Mouse (Mus musculus): ENCODE data around the gene Mafg. TPM values are rescaled to one million over a fixed set of nuclear protein-coding genes. Genes with fewer than 3 reads are reported as not detected.

Gene Mafg
- total and polyA plus RNA-seq, 3 experiments, result 26.5 to 113 (median 54.0) TPM

GRCm38 (mm10) chr11:120578024-120578693 lies 55.2 kb downstream of the Mafg start:
- TF ChIP-seq GATA1 (IDR thresholded peaks at IDR 0.05; ENCODE audit: low read depth, low read length) (no peak), JUND (IDR thresholded peaks at IDR 0.05; ENCODE audit: low read depth, low read length) (no peak), NRF1 (IDR thresholded peaks at IDR 0.05; ENCODE audit: insufficient read depth, low read depth, low read length, poor library complexity, severe bottlenecking) (no peak), POLR2A (IDR thresholded peaks at IDR 0.05; ENCODE audit: control insufficient read depth in 1 of 2, insufficient read depth in 1 of 2, low read depth in 1 of 2, low read length in 2 of 2, poor library complexity in 1 of 2) (peak in 1 of 2 experiments; percentile 4; a peak in 1 of 4 replicates), SIN3A (IDR thresholded peaks at IDR 0.05; ENCODE audit: low read length) (no peak)
- no peaks in the 10 kb centered on the region for H3K9me3 ChIP-seq (replicated peaks; ENCODE audit: insufficient read depth, low read length)
- peaks cover 4 to 22% of the 10 kb centered on the region in 2 experiments; a peak in 3 of 4 replicates for H3K36me3 ChIP-seq (ENCODE audit: control insufficient read depth in 1 of 2, insufficient read depth in 2 of 2, low read length in 2 of 2)
- H3K4me3 ChIP-seq (ENCODE audit: control insufficient read depth in 1 of 2, insufficient read depth in 1 of 2, low read depth in 2 of 2, low read length in 2 of 2), result no peak overlapping the region
- H3K9ac ChIP-seq (ENCODE audit: control insufficient read depth, low read depth, low read length, poor library complexity, severe bottlenecking), result no peak overlapping the region
- H3K27ac ChIP-seq (ENCODE audit: control insufficient read depth, low read depth, low read length), result no peak overlapping the region
- H3K4me1 ChIP-seq (ENCODE audit: control insufficient read depth in 1 of 2, insufficient read depth in 2 of 2, low read length in 2 of 2), result peaks cover 10 to 20% of the 10 kb centered on the region in 2 experiments
- H3K27me3 ChIP-seq (ENCODE audit: control insufficient read depth in 1 of 2, insufficient read depth in 2 of 2, low read length in 2 of 2), result no peaks in the 10 kb centered on the region
- DNase-seq (ENCODE audit: low read depth, low spot score), result no peak
- H3K79me2 ChIP-seq (ENCODE audit: control insufficient read depth, insufficient read depth, low read length, poor library complexity), result peaks cover 48% of the 10 kb centered on the region

DNA sequence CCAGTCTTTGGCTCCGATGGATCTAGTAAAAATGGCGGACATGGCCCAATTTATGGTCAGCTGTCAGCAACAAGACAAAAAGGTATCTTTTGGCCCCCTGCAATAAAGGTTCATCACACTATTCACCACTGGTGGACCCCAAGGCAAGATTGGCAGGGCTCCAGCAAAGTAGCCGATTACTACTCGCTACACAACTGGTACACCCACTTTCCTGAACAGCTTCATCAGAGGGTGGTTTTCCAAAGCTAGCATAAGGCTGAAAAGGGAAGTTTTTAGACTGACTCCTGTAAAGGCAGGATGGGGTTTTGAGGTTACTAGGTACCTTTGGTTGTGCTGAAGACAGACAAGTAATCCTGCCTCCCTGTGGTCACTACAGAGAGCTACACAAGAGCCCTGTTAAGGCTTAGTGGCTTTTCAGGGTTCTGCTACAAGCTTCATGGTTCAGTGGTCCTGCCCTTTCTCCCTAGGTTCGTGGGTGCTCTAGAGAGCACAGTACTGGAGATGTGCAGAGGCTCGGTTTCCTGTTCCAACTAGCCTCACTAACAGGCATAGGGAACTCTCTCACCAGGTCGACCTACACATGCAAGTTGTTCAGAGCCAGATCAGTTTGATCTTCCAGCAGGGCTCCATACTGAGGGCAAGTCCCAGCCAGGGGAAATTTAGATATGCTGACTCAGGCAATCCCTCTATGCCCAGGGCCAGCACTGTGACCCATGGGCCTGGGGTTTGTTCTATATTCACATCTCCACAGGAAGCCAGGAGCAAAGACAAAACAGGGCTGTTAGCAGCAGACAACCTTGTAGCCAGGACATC lies 56.0 kb downstream of the Mafg start:
- Histone ChIP-seq H3K27ac (ENCODE audit: control insufficient read depth, low read depth, low read length) (no peak overlapping the region), H3K9ac (ENCODE audit: control insufficient read depth, low read depth, low read length, poor library complexity, severe bottlenecking) (no peak overlapping the region), H3K4me3 (ENCODE audit: control insufficient read depth in 1 of 2, insufficient read depth in 1 of 2, low read depth in 2 of 2, low read length in 2 of 2) (no peak overlapping the region), H3K9me3 (replicated peaks; ENCODE audit: insufficient read depth, low read length) (no peaks in the 10 kb centered on the region), H3K4me1 (ENCODE audit: control insufficient read depth in 1 of 2, insufficient read depth in 2 of 2, low read length in 2 of 2) (peaks cover 8 to 18% of the 10 kb centered on the region in 2 experiments), H3K27me3 (ENCODE audit: control insufficient read depth in 1 of 2, insufficient read depth in 2 of 2, low read length in 2 of 2) (no peaks in the 10 kb centered on the region), H3K79me2 (ENCODE audit: control insufficient read depth, insufficient read depth, low read length, poor library complexity) (peaks cover 50% of the 10 kb centered on the region), H3K36me3 (ENCODE audit: control insufficient read depth in 1 of 2, insufficient read depth in 2 of 2, low read length in 2 of 2) (peaks cover 4 to 22% of the 10 kb centered on the region in 2 experiments; a peak in 3 of 4 replicates)
- DNase-seq (ENCODE audit: low read depth, low spot score), result peak; percentile 80
- peak; percentile 69 for TF ChIP-seq POLR2AphosphoS2 (IDR thresholded peaks at IDR 0.05; ENCODE audit: low read length)
- TF ChIP-seq CHD1 (IDR thresholded peaks at IDR 0.05; ENCODE audit: low read depth, low read length), result no peak
- no peak for TF ChIP-seq TBP (IDR thresholded peaks at IDR 0.05; ENCODE audit: low read depth, low read length)
- TF ChIP-seq MAX (IDR thresholded peaks at IDR 0.05; ENCODE audit: low read length), result no peak
- TF ChIP-seq GATA1 (IDR thresholded peaks at IDR 0.05; ENCODE audit: low read depth, low read length), result no peak
- no peak for TF ChIP-seq RCOR1 (IDR thresholded peaks at IDR 0.05; ENCODE audit: low read depth, low read length)
- TF ChIP-seq GABPA (IDR thresholded peaks at IDR 0.05; ENCODE audit: low read depth, low read length), result no peak
- no peak for TF ChIP-seq ELF1 (IDR thresholded peaks at IDR 0.05; ENCODE audit: low read depth, low read length)
- no peak for TF ChIP-seq ZNF384 (IDR thresholded peaks at IDR 0.05; ENCODE audit: low read depth, low read length)
- TF ChIP-seq E2F4 (IDR thresholded peaks at IDR 0.05; ENCODE audit: borderline replicate concordance, low read depth, low read length), result peak; percentile 53; the same call in 1 of the 2 replicates
- TF ChIP-seq EP300 (IDR thresholded peaks at IDR 0.05; ENCODE audit: low read depth in 1 of 2, low read length in 2 of 2), result no peak
- peak; percentile 77 for TF ChIP-seq ZMIZ1 (IDR thresholded peaks at IDR 0.05; ENCODE audit: low read depth, low read length)
- 0 out of 4 replicates have a peak, but pooled peaks of 1 of the 2 experiments have one; percentile 22 for TF ChIP-seq POLR2A (IDR thresholded peaks at IDR 0.05; ENCODE audit: control insufficient read depth in 1 of 2, insufficient read depth in 1 of 2, low read depth in 1 of 2, low read length in 2 of 2, poor library complexity in 1 of 2)
- peak; percentile 70; the same call in 1 of the 2 replicates for TF ChIP-seq SIN3A (IDR thresholded peaks at IDR 0.05; ENCODE audit: low read length)
- 0 out of 2 replicates have a peak, but pooled peaks have one; percentile 10 for TF ChIP-seq USF1 (IDR thresholded peaks at IDR 0.05; ENCODE audit: low read depth, low read length)
- TF ChIP-seq TCF12 (IDR thresholded peaks at IDR 0.05; ENCODE audit: low read depth, low read length), result no peak
- TF ChIP-seq SMC3 (IDR thresholded peaks at IDR 0.05; ENCODE audit: low read depth, low read length), result peak; percentile 74
- no peak for TF ChIP-seq ZKSCAN1 (IDR thresholded peaks at IDR 0.05; ENCODE audit: low read depth, low read length)
- no peak for TF ChIP-seq POLR2AphosphoS5 (IDR thresholded peaks at IDR 0.05; ENCODE audit: borderline replicate concordance, low read depth, low read length)
- TF ChIP-seq HCFC1 (IDR thresholded peaks at IDR 0.05; ENCODE audit: low read depth, low read length), result 0 out of 2 replicates have a peak, but pooled peaks have one; percentile 26
- TF ChIP-seq MYC (IDR thresholded peaks at IDR 0.05; ENCODE audit: low read depth, low read length), result 0 out of 2 replicates have a peak, but pooled peaks have one; percentile 54
- TF ChIP-seq NELFE (IDR thresholded peaks at IDR 0.05; ENCODE audit: low read depth, low read length), result 0 out of 2 replicates have a peak, but pooled peaks have one; percentile 37
- 0 out of 2 replicates have a peak, but pooled peaks have one; percentile 49 for TF ChIP-seq MXI1 (IDR thresholded peaks at IDR 0.05; ENCODE audit: low read depth, low read length)
- no peak; the same call in 1 of the 2 replicates for TF ChIP-seq CHD2 (IDR thresholded peaks at IDR 0.05; ENCODE audit: low read length)
- TF ChIP-seq CTCF (IDR thresholded peaks at IDR 0.05 in 2 of 3, conservative IDR thresholded peaks at IDR 0.05 in 1 of 3; ENCODE audit: control insufficient read depth in 1 of 3, insufficient read depth in 1 of 3, low read depth in 2 of 3, low read length in 3 of 3, poor library complexity in 1 of 3, severe bottlenecking in 1 of 3), result peak; percentile 28 to 70 (median 51); a peak in 5 of 6 replicates
- TF ChIP-seq RAD21 (IDR thresholded peaks at IDR 0.05; ENCODE audit: low read depth, low read length), result peak; percentile 38
